Mouse (Mus musculus) olfactory bulb, adult 2 months (tissue): ENCODE measurements around the gene Lasp1.

Experiments used
- CTCF ChIP-seq: fragments of 200-500 bp; IDR thresholded peaks from 2 replicates; pipeline ENCODE4 v1.5.1; 2012; ENCODE audit warnings: low read depth, mild to moderate bottlenecking, low read length, moderate library complexity; ENCODE audit not compliant: insufficient read depth
- POLR2A ChIP-seq: fragments of 200-500 bp; IDR thresholded peaks from 2 replicates; pipeline ENCODE4 v1.6.1; 2012; ENCODE audit warnings: mild to moderate bottlenecking, low read depth, low read length, moderate library complexity; ENCODE audit not compliant: insufficient read depth

- no peak for TF ChIP-seq POLR2A
- no peak for TF ChIP-seq CTCF
Measured at GRCm38 (mm10) chr11:97778918-97779317, 19.9 kb upstream of the Lasp1 start.
